Mouse (Mus musculus) neural tube, embryonic 12.5 days (tissue): ENCODE data around the gene Atp6v1e1. TPM values are rescaled to one million over a fixed set of nuclear protein-coding genes. Genes with fewer than 3 reads are reported as not detected.
A peak's percentile ranks its signal among the peaks of the same experiment; 100 is the strongest.

Experiments
- ATAC-seq: fragments of 200-750 bp; cut with Nextera tagmentation; 2 replicates; pipeline ENCODE4 v1.8.0; 2017; ENCODE audit warnings: low read depth, mild to moderate bottlenecking, moderate TSS enrichment, moderate library complexity; ENCODE audit not compliant: low FRiP score
- H3K27ac ChIP-seq: fragments of 300-500 bp; sonication (generic); 2 replicates; pipeline ENCODE4 v1.5.1; 2016
- H3K27me3 ChIP-seq: fragments of 300-500 bp; sonication (generic); replicated peaks from 2 replicates; pipeline ENCODE4 v1.6.1; 2016; ENCODE audit warnings: mild to moderate bottlenecking
- H3K36me3 ChIP-seq: fragments of 300-500 bp; sonication (generic); 2 replicates; pipeline ENCODE4 v1.6.1; 2016; ENCODE audit warnings: mild to moderate bottlenecking
- H3K4me1 ChIP-seq: fragments of 300-500 bp; sonication (generic); 2 replicates; pipeline ENCODE4 v1.6.1; 2016
- H3K4me2 ChIP-seq: fragments of 300-500 bp; sonication (generic); replicated peaks from 2 replicates; pipeline ENCODE4 v1.6.1; 2016; ENCODE audit warnings: mild to moderate bottlenecking
- H3K4me3 ChIP-seq: fragments of 300-500 bp; sonication (generic); 2 replicates; pipeline ENCODE4 v1.5.1; 2016
- H3K9ac ChIP-seq: fragments of 300-500 bp; sonication (generic); 2 replicates; pipeline ENCODE4 v1.6.1; 2016; ENCODE audit warnings: mild to moderate bottlenecking
- H3K9me3 ChIP-seq: fragments of 300-500 bp; sonication (generic); 2 replicates; pipeline ENCODE4 v1.6.1; 2016; ENCODE audit warnings: mild to moderate bottlenecking
- WGBS: fragments of 180-500 bp; shearing (Covaris S2); methylation state at CpG from one replicate; pipeline ENCODE4 v1.1.7; 2016; 5-methylcytosine and 5-hydroxymethylcytosine counted together
- polyA plus RNA-seq: library from polyadenylated mRNA; unstranded; fragments of >200 nt; fragmentation: Nextera tagmentation; extraction: Ambion mirVana; gene quantifications from 2 replicates; pipeline ENCODE4 v1.2.1, GENCODE M21; 2016

Atp6v1e1 gene
- polyA plus RNA-seq, 1 experiment from 2014 or later, result 225 TPM

GRCm38 (mm10) chr6:120782948-120783347, 39.6 kb downstream of the Atp6v1e1 start:
- Histone ChIP-seq H3K4me1 (0 out of 2 replicates have a peak, but pooled peaks cover 6% of the 10 kb centered on the region), H3K27me3 (no peaks in the 10 kb centered on the region), H3K4me3 (no peak overlapping the region), H3K4me2 (no peak overlapping the region), H3K9me3 (no peaks in the 10 kb centered on the region), H3K27ac (no peak overlapping the region), H3K36me3 (no peaks in the 10 kb centered on the region), H3K9ac (no peak overlapping the region)
- no peak for ATAC-seq
- 94% methylated on average over 2 of the region's 2 CpGs for WGBS

- Histone ChIP-seq H3K9ac (no peak overlapping the region), H3K4me2 (no peak overlapping the region), H3K4me3 (no peak overlapping the region), H3K9me3 (no peaks in the 10 kb centered on the region), H3K36me3 (no peaks in the 10 kb centered on the region), H3K27me3 (no peaks in the 10 kb centered on the region), H3K27ac (no peak overlapping the region), H3K4me1 (peaks cover 11% of the 10 kb centered on the region)
- 53% methylated on average over 3 of the region's 3 CpGs for WGBS
- no peak for ATAC-seq
Measured at GRCm38 (mm10) chr6:120778226-120778625, 44.4 kb downstream of the Atp6v1e1 start.

GRCm38 (mm10) chr6:120777533-120777932, 45.1 kb downstream of the Atp6v1e1 start:
- no peak overlapping the region for H3K9ac ChIP-seq
- ATAC-seq, result no peak
- H3K4me1 ChIP-seq, result peaks cover 16% of the 10 kb centered on the region
- no peak overlapping the region for H3K4me3 ChIP-seq
- H3K9me3 ChIP-seq, result no peaks in the 10 kb centered on the region
- no peaks in the 10 kb centered on the region for H3K27me3 ChIP-seq
- no peak overlapping the region for H3K27ac ChIP-seq
- 90% methylated on average over 9 of the region's 9 CpGs for WGBS
- no peaks in the 10 kb centered on the region for H3K36me3 ChIP-seq
- H3K4me2 ChIP-seq, result no peak overlapping the region

- ATAC-seq, result no peak
- H3K4me2 ChIP-seq, result no peak overlapping the region
Measured at GRCm38 (mm10) chr6:120776286-120776685, 46.3 kb downstream of the Atp6v1e1 start.

GRCm38 (mm10) chr6:120773763-120774162, 48.8 kb downstream of the Atp6v1e1 start:
- no peaks in the 10 kb centered on the region for H3K9me3 ChIP-seq
- peak; percentile 49 for ATAC-seq
- H3K27ac ChIP-seq, result peak overlapping the region; percentile 67
- H3K27me3 ChIP-seq, result no peaks in the 10 kb centered on the region
- H3K9ac ChIP-seq, result no peak overlapping the region
- H3K36me3 ChIP-seq, result no peaks in the 10 kb centered on the region
- H3K4me1 ChIP-seq, result peaks cover 26% of the 10 kb centered on the region
- H3K4me2 ChIP-seq, result peak overlapping the region; percentile 27; the same call in 1 of the 2 replicates
- H3K4me3 ChIP-seq, result no peak overlapping the region
- 58% methylated on average over 6 of the region's 6 CpGs for WGBS

More at GRCm38 (mm10) chr6:120776286-120776685, 46.3 kb downstream of the Atp6v1e1 start:
- no peaks in the 10 kb centered on the region for H3K27me3 ChIP-seq
- peaks cover 26% of the 10 kb centered on the region for H3K4me1 ChIP-seq
- no peak overlapping the region for H3K9ac ChIP-seq
- H3K36me3 ChIP-seq, result no peaks in the 10 kb centered on the region
- WGBS, result 93% methylated on average over 3 of the region's 3 CpGs
- H3K27ac ChIP-seq, result no peak overlapping the region
- no peak overlapping the region for H3K4me3 ChIP-seq
- no peaks in the 10 kb centered on the region for H3K9me3 ChIP-seq

- Histone ChIP-seq H3K4me1 (peaks cover 26% of the 10 kb centered on the region), H3K9me3 (no peaks in the 10 kb centered on the region), H3K4me3 (no peak within 1 kb of the TSS), H3K27ac (peak within 1 kb of the TSS; percentile 67), H3K4me2 (peak within 1 kb of the TSS; percentile 27; the same call in 1 of the 2 replicates), H3K36me3 (peaks cover 4% of the 10 kb centered on the region; the same call in 1 of the 2 replicates), H3K9ac (no peak within 1 kb of the TSS), H3K27me3 (no peaks in the 10 kb centered on the region)
- WGBS, result 19% methylated on average over 5 of the region's 5 CpGs
- peak; percentile 82 for ATAC-seq
Measured at GRCm38 (mm10) chr6:120773149-120773628, 49.4 kb downstream of the Atp6v1e1 start, which contains the start of gene Slc25a18. Gene Slc25a18, plus strand, starts transcription at chr6:120773578.

- Histone ChIP-seq H3K36me3 (peaks cover 9% of the 10 kb centered on the region; the same call in 1 of the 2 replicates), H3K4me2 (no peak overlapping the region), H3K9ac (no peak overlapping the region), H3K27me3 (no peaks in the 10 kb centered on the region), H3K9me3 (no peaks in the 10 kb centered on the region), H3K4me3 (no peak overlapping the region), H3K4me1 (peaks cover 26% of the 10 kb centered on the region), H3K27ac (peak overlapping the region; percentile 67; the same call in 1 of the 2 replicates)
- ATAC-seq, result no peak
Measured at GRCm38 (mm10) chr6:120772025-120772424, 50.6 kb downstream of the Atp6v1e1 start.

- Histone ChIP-seq H3K9me3 (no peaks in the 10 kb centered on the region), H3K4me3 (no peak overlapping the region), H3K9ac (no peak overlapping the region), H3K27me3 (no peaks in the 10 kb centered on the region), H3K4me2 (no peak overlapping the region), H3K36me3 (peaks cover 11% of the 10 kb centered on the region), H3K27ac (no peak overlapping the region), H3K4me1 (peaks cover 26% of the 10 kb centered on the region)
- 97% methylated on average over 1 of the region's 1 CpGs for WGBS
- ATAC-seq, result no peak
Measured at GRCm38 (mm10) chr6:120771366-120771765, 51.2 kb downstream of the Atp6v1e1 start.

- H3K27ac ChIP-seq, result no peak overlapping the region
- WGBS, result 85% methylated on average over 1 of the region's 1 CpGs
- H3K9me3 ChIP-seq, result no peaks in the 10 kb centered on the region
- H3K27me3 ChIP-seq, result no peaks in the 10 kb centered on the region
- peaks cover 26% of the 10 kb centered on the region for H3K4me1 ChIP-seq
- no peak overlapping the region for H3K9ac ChIP-seq
- no peak overlapping the region for H3K4me2 ChIP-seq
- H3K36me3 ChIP-seq, result peaks cover 22% of the 10 kb centered on the region
- ATAC-seq, result no peak
- H3K4me3 ChIP-seq, result no peak overlapping the region
Measured at GRCm38 (mm10) chr6:120769972-120770371, 52.6 kb downstream of the Atp6v1e1 start.

- Histone ChIP-seq H3K27ac (no peak overlapping the region), H3K36me3 (peaks cover 78% of the 10 kb centered on the region), H3K9me3 (no peaks in the 10 kb centered on the region), H3K9ac (no peak overlapping the region), H3K27me3 (no peaks in the 10 kb centered on the region), H3K4me1 (no peaks in the 10 kb centered on the region), H3K4me2 (no peak overlapping the region), H3K4me3 (no peak overlapping the region)
- 90% methylated on average over 2 of the region's 2 CpGs for WGBS
- ATAC-seq, result no peak
Measured at GRCm38 (mm10) chr6:120761151-120761550, 61.4 kb downstream of the Atp6v1e1 start.

- no peak overlapping the region for H3K4me2 ChIP-seq
- 98% methylated on average over 2 of the region's 2 CpGs for WGBS
- H3K9ac ChIP-seq, result no peak overlapping the region
- H3K4me3 ChIP-seq, result no peak overlapping the region
- H3K27me3 ChIP-seq, result no peaks in the 10 kb centered on the region
- H3K9me3 ChIP-seq, result no peaks in the 10 kb centered on the region
- no peaks in the 10 kb centered on the region for H3K4me1 ChIP-seq
- no peak overlapping the region for H3K27ac ChIP-seq
- H3K36me3 ChIP-seq, result peaks cover 11% of the 10 kb centered on the region
- ATAC-seq, result no peak
Measured at GRCm38 (mm10) chr6:120746416-120746815, 76.2 kb downstream of the Atp6v1e1 start.
